Mouse (Mus musculus) lung, adult 10 weeks (tissue): Measurements from ENCODE around the gene Gpr61. TPM values are rescaled to one million over a fixed set of nuclear protein-coding genes. Genes with fewer than 3 reads are reported as not detected.

ENCODE experiments used
- polyA plus RNA-seq: library from polyadenylated mRNA; stranded (reverse); fragments of 350-450 nt; fragmentation: Illumina TruSeq; extraction: RNeasy Lipid Tissue Mini Kit (QIAGEN cat#74804); gene quantifications from one replicate; pipeline ENCODE4 v1.2.3, GENCODE M21; 2014; ENCODE audit warnings: low read depth, low replicate concordance; ENCODE audit not compliant: insufficient read depth

Gpr61 gene
- not detected for polyA plus RNA-seq

GRCm38 (mm10) chr3:108154656-108155055 is at the start of gene Gpr61:
Gene Gpr61, minus strand, starts transcription at chr3:108154882.

DNA sequence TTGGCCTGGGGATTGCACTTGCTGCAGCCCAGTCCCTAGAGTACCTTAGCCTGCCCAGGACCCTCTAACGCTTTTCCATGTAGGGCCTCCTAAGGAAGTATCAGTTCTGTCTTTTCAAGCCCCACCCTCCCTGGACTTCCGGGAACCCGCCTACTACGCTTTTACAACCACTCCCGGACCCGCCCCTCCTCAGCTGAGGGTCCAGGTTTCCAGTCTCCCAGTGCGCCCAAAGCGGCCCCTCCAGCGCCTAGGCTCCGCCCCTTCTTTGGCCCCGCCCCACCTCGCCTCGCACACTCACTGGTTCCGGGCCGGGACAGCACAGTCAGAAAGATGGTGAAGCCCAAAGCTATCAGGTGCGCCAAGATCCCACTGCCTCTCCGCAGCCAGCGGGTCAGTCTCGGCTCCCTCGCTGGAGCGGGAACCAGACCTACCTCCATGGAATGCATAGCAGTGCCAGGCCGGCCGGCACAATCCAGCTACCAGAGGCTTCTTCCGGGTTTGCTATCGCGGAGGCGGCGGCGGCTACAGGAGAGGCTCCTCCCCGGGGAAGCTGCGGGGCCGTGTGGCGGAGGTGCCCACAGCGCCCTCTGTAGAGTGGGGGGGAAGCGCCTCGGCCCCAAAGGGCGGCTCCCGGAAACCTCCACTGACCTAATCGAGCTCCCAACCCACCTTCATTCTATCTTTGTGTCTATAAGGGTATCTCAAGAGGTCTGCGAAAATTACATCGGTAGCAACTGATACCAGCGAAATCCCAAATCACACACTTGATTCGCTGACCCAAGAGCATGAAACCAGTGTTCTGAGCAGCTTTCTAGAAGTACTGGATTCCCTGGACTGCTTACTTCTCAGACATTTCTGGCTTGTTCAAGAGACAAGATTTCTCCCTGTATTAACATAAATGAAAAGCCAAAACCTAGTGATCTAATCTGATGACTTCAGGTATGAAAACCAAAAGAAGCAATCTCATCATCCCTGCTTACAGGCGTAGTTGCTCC is 45.9 kb upstream of the Gpr61 start, which contains the start of gene Cyb561d1:
Cyb561d1 (minus strand) TSS at position 884 of the 995 bp plus-strand sequence.

DNA sequence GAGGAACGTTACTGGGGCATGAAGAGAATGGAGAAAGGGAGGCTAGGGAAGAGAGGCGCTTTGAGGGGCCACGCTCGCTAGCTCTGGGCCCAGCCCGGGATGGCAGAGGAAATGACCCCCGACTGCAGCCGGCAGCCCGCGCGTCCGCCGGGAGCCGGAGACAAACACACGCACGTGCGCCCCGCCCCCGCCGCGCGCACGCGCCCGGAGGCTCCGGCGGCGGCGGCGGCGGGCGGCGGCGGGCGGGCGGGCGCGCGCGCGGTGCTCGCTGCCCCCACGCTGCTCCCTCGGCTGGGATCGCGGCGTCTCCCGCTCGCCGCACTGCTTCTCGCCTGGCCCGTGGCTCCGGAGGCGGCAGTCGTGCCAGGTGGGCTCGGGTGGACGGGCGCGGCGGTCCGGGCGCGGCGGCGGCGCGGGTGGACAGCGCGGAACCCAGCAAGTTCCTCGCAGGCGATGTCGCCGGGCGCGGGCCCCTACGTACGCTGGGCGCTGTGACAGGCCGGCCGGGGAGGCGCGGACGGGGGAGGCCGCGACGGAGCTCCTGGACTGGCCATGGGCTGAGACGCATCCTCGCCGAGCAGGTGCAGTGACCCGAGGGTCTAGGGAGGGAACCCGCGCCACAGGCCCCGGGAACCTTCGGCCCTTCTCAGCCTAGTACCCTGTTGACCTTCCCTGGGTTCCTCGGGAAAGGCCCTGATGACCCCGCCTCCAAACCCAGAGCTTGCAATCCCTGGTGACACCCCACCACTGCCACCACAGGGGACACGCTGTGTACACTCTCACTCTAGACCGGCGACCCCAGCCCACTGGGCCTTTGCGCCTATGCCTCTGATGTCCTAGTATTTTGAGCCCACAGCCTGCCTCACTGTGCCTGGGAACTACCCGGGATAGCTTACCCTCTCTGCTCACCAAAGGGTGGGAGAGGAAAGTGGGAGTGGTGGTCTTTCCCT is 31.7 kb upstream of the Gpr61 start, which contains the start of gene Amigo1:
Amigo1 (plus strand) TSS at position 238 of the 950 bp plus-strand sequence.

DNA sequence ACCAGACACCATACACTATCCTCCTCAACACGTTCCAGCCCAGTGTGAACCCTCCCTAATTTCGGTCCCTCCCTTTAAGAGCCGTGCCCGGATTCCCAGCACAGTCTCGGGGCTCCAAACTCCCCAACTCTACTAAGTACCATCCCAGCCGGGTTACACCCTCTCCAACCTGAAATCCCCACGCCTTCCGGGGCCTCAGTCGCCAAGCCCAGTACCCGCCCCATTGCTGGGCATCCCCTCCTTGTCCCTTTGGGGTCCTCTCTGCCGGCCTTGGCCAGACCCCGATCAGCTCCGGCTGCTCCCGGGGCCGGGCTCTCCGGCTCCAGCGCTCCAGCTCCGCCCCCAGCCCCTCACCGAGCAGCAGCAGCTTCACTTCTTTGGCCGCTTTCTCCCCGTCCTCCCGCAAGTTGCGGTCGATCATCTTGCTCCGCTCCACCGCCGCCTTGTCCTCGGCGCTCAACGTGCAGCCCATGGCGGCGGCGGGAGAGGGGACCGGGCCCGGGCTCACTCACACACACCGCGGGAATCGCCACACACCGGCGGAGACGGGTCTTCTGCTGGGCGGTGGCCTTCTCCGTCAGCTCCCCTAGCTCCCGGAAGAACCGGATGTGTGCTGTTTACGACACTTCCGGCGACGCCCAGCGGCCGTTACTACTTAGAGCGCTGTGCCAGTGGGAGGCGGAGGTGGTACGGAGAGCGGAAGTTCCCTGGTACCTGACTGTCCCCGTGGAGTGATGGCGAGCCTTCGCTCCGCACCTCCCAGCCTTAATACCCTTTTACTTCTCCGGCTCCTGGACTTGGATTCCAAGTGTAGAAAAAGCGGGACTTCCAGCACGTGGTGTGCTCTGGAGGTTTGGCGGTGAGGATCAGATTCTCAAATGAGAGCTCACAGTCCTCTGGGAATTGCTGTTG is 8.9 kb downstream of the Gpr61 start, which contains the start of gene Gnai3:
Gnai3 (minus strand) TSS at position 613 of the 912 bp plus-strand sequence.

Other genes starting within 250 kb of the Gpr61 start
- 7.9 TPM for gene Gstm7, start 223.1 kb downstream of the Gpr61 start, polyA plus RNA-seq
- gene Gstm6, start 211.1 kb downstream of the Gpr61 start, polyA plus RNA-seq = 5.0 TPM
- gene Gstm3, start 185.6 kb downstream of the Gpr61 start, polyA plus RNA-seq = 0.30 TPM
- 236 TPM for gene Gstm2, start 168.4 kb downstream of the Gpr61 start, polyA plus RNA-seq
- gene Gstm1, start 136.9 kb downstream of the Gpr61 start, polyA plus RNA-seq = 591 TPM
- gene Gstm4, start 110.0 kb downstream of the Gpr61 start, polyA plus RNA-seq = 15.8 TPM
- gene Ampd2, start 68.2 kb downstream of the Gpr61 start, polyA plus RNA-seq = 11.1 TPM
- not detected for gene Gnat2, start 62.1 kb downstream of the Gpr61 start, polyA plus RNA-seq
- 49.2 TPM for gene Gnai3, start 8.7 kb downstream of the Gpr61 start, polyA plus RNA-seq
- gene Amigo1, start 31.5 kb upstream of the Gpr61 start, polyA plus RNA-seq = 5.9 TPM
- 6.2 TPM for gene Cyb561d1, start 46.3 kb upstream of the Gpr61 start, polyA plus RNA-seq
- 2.5 TPM for gene Atxn7l2, start 56.1 kb upstream of the Gpr61 start, polyA plus RNA-seq
- gene Sypl2, start 71.8 kb upstream of the Gpr61 start, polyA plus RNA-seq = 0.10 TPM
- gene Psma5, start 102.0 kb upstream of the Gpr61 start, polyA plus RNA-seq = 107 TPM
- gene Sort1, start 129.2 kb upstream of the Gpr61 start, polyA plus RNA-seq = 52.6 TPM
- 21.6 TPM for gene Mybphl, start 210.0 kb upstream of the Gpr61 start, polyA plus RNA-seq
- 1.6 TPM for gene Psrc1, start 229.0 kb upstream of the Gpr61 start, polyA plus RNA-seq